Mouse (Mus musculus): Measurements from ENCODE around the gene Rad51d. TPM values are rescaled to one million over a fixed set of nuclear protein-coding genes. Genes with fewer than 3 reads are reported as not detected.
A peak's percentile ranks its signal among the peaks of the same experiment; 100 is the strongest.

Rad51d gene
- polyA plus RNA-seq, 1 experiment from 2014 or later, result 6.3 TPM

GRCm38 (mm10) chr11:82874924-82875323, 15.5 kb downstream of the Rad51d start:
- Histone ChIP-seq H3K36me3 (ENCODE audit: inconsistent target) (peaks cover 5% of the 10 kb centered on the region; the same call in 1 of the 2 replicates), H3K4me3 (ENCODE audit: inconsistent target) (no peak overlapping the region)
- 100% methylated on average over 3 of the region's 5 CpGs for WGBS (ENCODE audit: missing documents)

DNA sequence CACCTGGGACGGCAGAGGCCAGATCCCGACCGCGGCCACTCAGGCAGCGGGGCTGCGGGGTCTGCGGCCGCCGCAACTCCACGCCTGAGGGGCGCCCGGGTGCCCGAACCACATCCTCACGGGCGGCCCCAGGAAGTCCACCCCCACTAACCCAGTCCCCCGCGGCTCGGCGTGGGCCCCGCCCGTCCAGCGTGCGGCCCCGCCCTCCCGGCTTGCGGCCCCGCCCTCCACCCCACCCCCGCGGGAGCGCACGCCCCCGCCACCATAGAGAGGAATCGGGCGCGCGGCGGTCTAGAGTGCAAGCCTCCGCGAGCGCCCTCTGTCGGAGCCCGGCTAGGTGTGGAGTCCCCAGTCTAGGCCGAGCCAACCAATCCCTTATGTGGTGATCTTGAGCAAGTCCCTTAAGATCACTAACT, 19.4 kb downstream of the Rad51d start, which contains the start of gene Rffl:
Rffl (minus strand) TSS at position 180 of the 416 bp plus-strand sequence.
- Histone ChIP-seq H3K4me3 (ENCODE audit: inconsistent target) (peak within 1 kb of the TSS; percentile 59), H3K27ac (peak within 1 kb of the TSS; percentile 77), H3K36me3 (ENCODE audit: inconsistent target) (no peaks in the 10 kb centered on the region), H3K79me2 (ENCODE audit: inconsistent target) (peaks cover 29% of the 10 kb centered on the region; the same call in 1 of the 2 replicates)
- 0% methylated on average over 35 of the region's 43 CpGs for WGBS (ENCODE audit: missing documents)

More at GRCm38 (mm10) chr11:82874924-82875323, 15.5 kb downstream of the Rad51d start:
- Histone ChIP-seq H3K79me2 (ENCODE audit: inconsistent target) (no peaks in the 10 kb centered on the region), H3K27ac (no peak overlapping the region)

DNA sequence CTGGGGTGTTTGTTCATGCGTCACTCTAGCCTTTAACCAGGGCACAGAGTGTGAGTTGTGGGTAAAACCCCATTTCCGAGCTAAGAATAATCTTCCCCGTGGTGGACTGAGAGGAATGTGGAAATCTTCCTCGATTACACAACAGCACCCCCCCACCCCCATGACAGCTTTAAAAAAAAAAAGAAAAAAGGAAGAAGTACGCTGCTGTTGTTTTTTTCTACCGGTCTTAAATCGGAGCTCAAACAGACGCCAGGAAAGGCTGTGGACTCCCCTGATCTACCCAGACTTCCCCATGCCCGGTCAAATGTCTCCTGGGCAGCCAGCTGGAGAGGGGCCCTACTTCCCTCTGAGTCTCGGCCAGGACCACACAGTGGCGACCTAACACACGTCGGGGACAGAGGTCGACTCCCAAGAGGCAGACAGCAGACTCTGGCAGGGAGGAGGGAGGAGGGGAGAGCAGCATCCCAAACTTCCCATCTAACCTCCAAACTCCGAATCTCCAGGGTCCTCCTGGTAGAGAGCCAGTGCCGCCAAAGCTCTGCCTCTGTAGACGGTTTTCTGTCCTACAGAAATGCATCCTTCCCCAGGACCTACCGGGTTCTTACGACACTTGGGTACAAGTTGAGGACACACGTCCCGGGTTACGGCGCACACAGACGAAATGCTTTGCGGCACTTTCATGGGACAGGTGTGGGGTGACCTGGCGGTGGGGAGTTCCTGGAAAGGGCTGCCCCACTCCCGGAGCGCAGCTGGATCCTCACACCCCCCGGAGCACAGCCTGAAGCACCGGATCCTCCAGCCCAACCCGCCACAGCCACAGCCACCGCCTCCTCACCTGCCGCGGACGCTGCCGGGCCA, 20.0 kb downstream of the Rad51d start:
- under 1% methylated on average over 32 of the region's 36 CpGs for WGBS (ENCODE audit: missing documents)
- peak overlapping the region; percentile 59 for H3K4me3 ChIP-seq (ENCODE audit: inconsistent target)
- H3K27ac ChIP-seq, result peak overlapping the region; percentile 77
- no peaks in the 10 kb centered on the region for H3K36me3 ChIP-seq (ENCODE audit: inconsistent target)
- peaks cover 36% of the 10 kb centered on the region; the same call in 1 of the 2 replicates for H3K79me2 ChIP-seq (ENCODE audit: inconsistent target)

GRCm38 (mm10) chr11:82869506-82870172, 20.8 kb downstream of the Rad51d start:
- H3K36me3 ChIP-seq (ENCODE audit: inconsistent target), result no peaks in the 10 kb centered on the region
- H3K4me3 ChIP-seq (ENCODE audit: inconsistent target), result peak overlapping the region; percentile 59; the same call in 1 of the 2 replicates
- H3K27ac ChIP-seq, result peak overlapping the region; percentile 77; the same call in 1 of the 2 replicates
- WGBS (ENCODE audit: missing documents), result 43% methylated on average over 9 of the region's 9 CpGs
- H3K79me2 ChIP-seq (ENCODE audit: inconsistent target), result peaks cover 43% of the 10 kb centered on the region; the same call in 1 of the 2 replicates

- WGBS (ENCODE audit: missing documents), result 68% methylated on average over 5 of the region's 5 CpGs
- Histone ChIP-seq H3K4me3 (ENCODE audit: inconsistent target) (no peak overlapping the region), H3K27ac (no peak overlapping the region), H3K79me2 (ENCODE audit: inconsistent target) (peaks cover 50% of the 10 kb centered on the region; the same call in 1 of the 2 replicates), H3K36me3 (ENCODE audit: inconsistent target) (no peaks in the 10 kb centered on the region)
Observed at GRCm38 (mm10) chr11:82867956-82868355, 22.5 kb downstream of the Rad51d start.

DNA sequence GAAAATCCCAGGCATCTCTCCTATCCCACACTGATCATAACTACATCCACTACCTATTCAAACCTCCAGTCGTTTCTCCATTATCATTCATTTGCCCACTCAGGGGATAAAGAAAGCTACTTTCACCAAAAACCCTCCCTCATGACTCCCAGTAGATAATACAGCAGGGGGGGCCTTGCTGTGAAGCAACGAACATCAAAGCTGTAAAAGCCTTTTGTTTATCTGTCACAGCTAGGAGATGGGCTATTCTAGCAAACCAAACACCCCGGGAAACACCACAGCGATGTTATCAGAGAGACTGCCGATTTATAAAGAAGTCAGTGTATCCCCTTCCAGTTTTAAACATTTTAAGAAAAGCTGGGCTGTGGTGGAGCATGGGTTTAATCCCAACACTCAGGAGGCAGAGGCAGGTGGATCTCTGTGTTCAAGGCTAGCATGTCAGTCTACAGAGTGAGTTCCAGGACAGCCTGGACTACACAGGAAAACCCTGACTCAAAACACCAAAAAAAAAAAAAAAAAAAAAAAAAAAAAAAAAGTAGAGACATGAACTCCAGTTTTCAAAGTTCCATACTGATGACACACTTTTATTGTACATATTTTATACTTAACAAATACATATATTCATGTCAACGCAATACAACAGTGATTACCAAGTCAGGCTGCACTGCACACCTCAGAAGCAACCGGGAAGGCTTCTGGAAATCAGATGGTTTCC, 23.4 kb downstream of the Rad51d start:
- WGBS (ENCODE audit: missing documents), result 53% methylated on average over 7 of the region's 7 CpGs
- Histone ChIP-seq H3K27ac (no peak overlapping the region), H3K4me3 (ENCODE audit: inconsistent target) (no peak overlapping the region), H3K36me3 (ENCODE audit: inconsistent target) (no peaks in the 10 kb centered on the region), H3K79me2 (ENCODE audit: inconsistent target) (peaks cover 60% of the 10 kb centered on the region; the same call in 1 of the 2 replicates)

GRCm38 (mm10) chr11:82865957-82866356, 24.5 kb downstream of the Rad51d start:
- H3K4me3 ChIP-seq (ENCODE audit: inconsistent target), result no peak overlapping the region
- no peak overlapping the region for H3K27ac ChIP-seq
- peaks cover 70% of the 10 kb centered on the region; the same call in 1 of the 2 replicates for H3K79me2 ChIP-seq (ENCODE audit: inconsistent target)
- H3K36me3 ChIP-seq (ENCODE audit: inconsistent target), result no peaks in the 10 kb centered on the region
- WGBS (ENCODE audit: missing documents), result 93% methylated on average over 6 of the region's 10 CpGs

GRCm38 (mm10) chr11:82863488-82863931, 26.9 kb downstream of the Rad51d start:
- Histone ChIP-seq H3K27ac (no peak overlapping the region), H3K36me3 (ENCODE audit: inconsistent target) (no peaks in the 10 kb centered on the region), H3K4me3 (ENCODE audit: inconsistent target) (no peak overlapping the region), H3K79me2 (ENCODE audit: inconsistent target) (peaks cover 80% of the 10 kb centered on the region; the same call in 1 of the 2 replicates)
- WGBS (ENCODE audit: missing documents), result 96% methylated on average over 4 of the region's 4 CpGs

GRCm38 (mm10) chr11:82863059-82863458, 27.4 kb downstream of the Rad51d start:
- Histone ChIP-seq H3K4me3 (ENCODE audit: inconsistent target) (no peak overlapping the region), H3K36me3 (ENCODE audit: inconsistent target) (no peaks in the 10 kb centered on the region), H3K27ac (no peak overlapping the region), H3K79me2 (ENCODE audit: inconsistent target) (peaks cover 80% of the 10 kb centered on the region; the same call in 1 of the 2 replicates)
- WGBS (ENCODE audit: missing documents), result 95% methylated on average over 2 of the region's 2 CpGs

DNA sequence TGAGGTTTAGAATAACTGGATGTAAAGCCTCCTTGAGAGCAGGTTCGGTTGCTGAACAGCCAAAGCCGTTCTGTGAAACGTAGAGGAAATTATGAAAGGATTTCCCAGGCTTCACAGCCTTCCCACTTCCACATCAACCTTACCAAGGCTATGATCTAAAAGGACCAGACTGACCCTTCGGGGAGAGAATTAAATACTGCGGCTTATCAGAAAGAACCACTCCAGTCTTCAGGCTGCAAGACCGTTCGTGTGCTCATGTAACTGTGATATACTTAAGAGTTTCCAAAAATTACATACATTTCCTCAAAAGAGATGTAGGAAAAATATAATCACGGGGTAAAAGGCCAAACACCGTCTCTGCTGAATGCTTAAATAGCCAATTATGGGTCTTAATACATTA, 27.8 kb downstream of the Rad51d start:
- Histone ChIP-seq H3K79me2 (ENCODE audit: inconsistent target) (peaks cover 79% of the 10 kb centered on the region; the same call in 1 of the 2 replicates), H3K4me3 (ENCODE audit: inconsistent target) (no peak overlapping the region), H3K36me3 (ENCODE audit: inconsistent target) (no peaks in the 10 kb centered on the region), H3K27ac (no peak overlapping the region)
- 80% methylated on average over 9 of the region's 9 CpGs for WGBS (ENCODE audit: missing documents)

DNA sequence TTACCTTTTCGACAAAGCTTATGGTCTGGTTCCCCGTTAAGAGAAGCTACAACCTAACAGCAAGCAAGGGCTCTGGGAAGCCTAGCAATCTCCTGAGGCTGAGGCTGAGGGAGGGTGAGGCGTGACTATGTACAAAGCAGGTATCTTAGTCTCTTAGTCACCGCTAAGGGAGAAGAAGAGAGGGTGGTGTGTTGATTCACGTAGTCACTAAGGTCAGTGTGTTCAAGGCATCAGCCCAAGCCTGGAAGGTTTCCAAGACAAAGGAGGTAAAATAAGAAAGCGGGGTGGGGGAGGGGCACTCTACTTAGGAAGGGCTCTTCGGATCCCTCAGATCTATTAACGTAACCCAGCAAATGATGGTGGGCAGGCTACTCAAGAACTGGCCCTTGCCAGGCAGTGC, 28.9 kb downstream of the Rad51d start:
- 88% methylated on average over 8 of the region's 8 CpGs for WGBS (ENCODE audit: missing documents)
- Histone ChIP-seq H3K36me3 (ENCODE audit: inconsistent target) (no peaks in the 10 kb centered on the region), H3K4me3 (ENCODE audit: inconsistent target) (no peak overlapping the region), H3K79me2 (ENCODE audit: inconsistent target) (peaks cover 80% of the 10 kb centered on the region; the same call in 1 of the 2 replicates), H3K27ac (no peak overlapping the region)

DNA sequence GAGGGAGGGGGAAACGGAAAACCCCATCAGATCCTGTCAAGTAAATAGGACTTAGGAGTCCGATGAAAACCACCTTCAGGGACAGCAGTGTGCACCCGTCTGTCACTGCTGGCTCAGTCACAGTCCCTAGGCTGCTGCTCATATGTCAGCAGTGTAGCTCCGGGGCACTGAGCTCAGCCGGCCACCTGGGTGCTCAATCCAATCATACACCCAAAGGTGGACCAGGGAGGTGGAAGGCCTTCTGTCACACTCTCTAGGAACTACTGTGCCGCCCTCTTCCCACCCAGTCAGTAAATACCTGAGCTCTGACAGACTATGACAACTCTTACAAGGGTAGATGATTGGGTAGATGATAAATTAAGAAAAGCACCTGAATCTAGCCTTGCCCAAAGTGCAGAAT, 29.7 kb downstream of the Rad51d start:
- Histone ChIP-seq H3K27ac (no peak overlapping the region), H3K4me3 (ENCODE audit: inconsistent target) (no peak overlapping the region), H3K79me2 (ENCODE audit: inconsistent target) (peaks cover 84% of the 10 kb centered on the region; the same call in 1 of the 2 replicates), H3K36me3 (ENCODE audit: inconsistent target) (no peaks in the 10 kb centered on the region)
- 52% methylated on average over 6 of the region's 6 CpGs for WGBS (ENCODE audit: missing documents)

- Histone ChIP-seq H3K36me3 (ENCODE audit: inconsistent target) (no peaks in the 10 kb centered on the region), H3K27ac (no peak overlapping the region), H3K4me3 (ENCODE audit: inconsistent target) (no peak overlapping the region), H3K79me2 (ENCODE audit: inconsistent target) (peaks cover 89% of the 10 kb centered on the region; the same call in 1 of the 2 replicates)
- WGBS (ENCODE audit: missing documents), result 79% methylated on average over 13 of the region's 13 CpGs
Observed at GRCm38 (mm10) chr11:82857307-82857848, 33.0 kb downstream of the Rad51d start.

GRCm38 (mm10) chr11:82856032-82856431, 34.4 kb downstream of the Rad51d start:
- 92% methylated on average over 10 of the region's 10 CpGs for WGBS (ENCODE audit: missing documents)
- no peak overlapping the region for H3K27ac ChIP-seq
- H3K4me3 ChIP-seq (ENCODE audit: inconsistent target), result no peak overlapping the region
- H3K36me3 ChIP-seq (ENCODE audit: inconsistent target), result no peaks in the 10 kb centered on the region
- H3K79me2 ChIP-seq (ENCODE audit: inconsistent target), result peaks cover 89% of the 10 kb centered on the region; the same call in 1 of the 2 replicates

Data from macrophage (primary cell).